Mouse (Mus musculus): ENCODE data around the gene Prkar2a. TPM values are rescaled to one million over a fixed set of nuclear protein-coding genes. Genes with fewer than 3 reads are reported as not detected.

Prkar2a gene
- polyA plus RNA-seq, 1 experiment from 2014 or later, result 8.2 TPM

DNA sequence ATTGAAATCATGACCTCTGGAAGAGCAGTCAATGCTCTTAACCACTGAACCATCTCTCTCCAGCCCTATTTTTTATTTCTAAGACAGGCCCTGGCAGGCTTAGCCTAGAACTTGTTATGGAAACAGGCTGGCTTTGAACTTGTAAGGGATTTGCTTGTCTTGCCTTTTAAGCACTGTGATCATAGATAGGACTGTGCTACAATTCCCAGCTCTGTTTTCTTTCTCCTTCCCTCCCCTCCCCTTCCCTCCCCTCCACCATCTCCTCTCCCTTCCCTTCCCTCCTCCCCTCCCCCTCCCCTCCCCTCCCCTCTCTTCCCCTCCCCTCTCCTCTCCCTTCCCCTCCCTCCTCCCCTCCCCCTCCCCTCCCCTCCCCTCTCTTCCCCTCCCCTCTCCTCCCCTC, 13.4 kb downstream of the Prkar2a start:
- H3K4me1 ChIP-seq (ENCODE audit: insufficient read depth), result peaks cover 8% of the 10 kb centered on the region
- no peak for TF ChIP-seq CTCF (IDR thresholded peaks at IDR 0.05; ENCODE audit: low read depth)
- TF ChIP-seq EP300 (IDR thresholded peaks at IDR 0.05; ENCODE audit: low read depth), result no peak
- no peak overlapping the region for H3K4me3 ChIP-seq (ENCODE audit: low read depth, low read length)
- no peak for ATAC-seq
- no peaks in the 10 kb centered on the region for H3K27me3 ChIP-seq (ENCODE audit: insufficient read depth, low read length)
- no peak overlapping the region for H3K27ac ChIP-seq (ENCODE audit: low read depth)
- DNase-seq, result no peak
- no peaks in the 10 kb centered on the region for H3K9me3 ChIP-seq (ENCODE audit: low read length)
- no peaks in the 10 kb centered on the region; the same call in 1 of the 2 replicates for H3K36me3 ChIP-seq (replicated peaks; ENCODE audit: insufficient read depth, low read length)
- no peak overlapping the region for H3K4me2 ChIP-seq (ENCODE audit: low read depth, low read length)
- H3K9ac ChIP-seq (replicated peaks), result no peak overlapping the region

DNA sequence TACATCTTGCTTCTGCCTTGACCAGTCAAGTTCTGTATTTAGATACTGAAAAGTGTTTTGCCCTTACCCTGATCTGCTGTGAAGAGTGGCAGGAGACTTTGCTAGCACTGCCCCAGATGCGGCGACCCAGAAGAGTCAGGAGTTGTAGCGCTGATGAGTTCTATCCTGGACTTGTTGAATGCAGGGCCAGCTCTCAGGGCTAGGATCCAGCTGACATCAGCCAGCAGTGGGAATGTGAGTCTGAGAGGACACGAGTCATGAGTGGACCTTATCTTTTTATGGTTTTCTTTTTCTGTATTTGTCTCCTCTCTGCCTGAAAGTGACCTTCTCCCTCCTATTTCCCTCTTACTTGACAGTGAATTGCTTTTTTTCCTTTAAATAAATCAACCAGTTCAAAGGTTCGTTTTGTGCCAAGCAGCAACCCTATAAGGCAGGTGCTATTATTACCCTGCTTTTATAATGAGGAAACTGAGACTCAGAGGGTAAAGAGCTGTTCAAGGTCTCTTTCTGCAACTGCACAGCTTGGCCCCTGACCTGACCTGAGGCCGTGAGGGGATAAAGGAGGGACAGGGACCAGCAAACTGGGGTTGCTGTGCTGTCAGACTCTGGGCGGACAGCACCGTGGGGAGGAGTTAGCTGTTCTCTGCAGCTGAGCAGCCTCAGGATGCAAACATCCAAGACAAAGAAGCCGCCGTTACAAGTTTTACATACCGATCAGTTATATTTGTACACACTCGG, 14.4 kb downstream of the Prkar2a start:
- no peaks in the 10 kb centered on the region; the same call in 1 of the 2 replicates for H3K36me3 ChIP-seq (replicated peaks; ENCODE audit: insufficient read depth, low read length)
- DNase-seq (no peak), ATAC-seq (no peak)
- peaks cover 11% of the 10 kb centered on the region for H3K4me1 ChIP-seq (ENCODE audit: insufficient read depth)
- H3K4me3 ChIP-seq (ENCODE audit: low read depth, low read length), result no peak overlapping the region
- no peak overlapping the region for H3K4me2 ChIP-seq (ENCODE audit: low read depth, low read length)
- H3K27me3 ChIP-seq (ENCODE audit: insufficient read depth, low read length), result no peaks in the 10 kb centered on the region
- no peak overlapping the region for H3K27ac ChIP-seq (ENCODE audit: low read depth)
- H3K9ac ChIP-seq (replicated peaks), result no peak overlapping the region
- H3K9me3 ChIP-seq (ENCODE audit: low read length), result no peaks in the 10 kb centered on the region
- TF ChIP-seq EP300 (IDR thresholded peaks at IDR 0.05; ENCODE audit: low read depth) (no peak), CTCF (IDR thresholded peaks at IDR 0.05; ENCODE audit: low read depth) (no peak)
- 60% methylated on average over 12 of the region's 12 CpGs for WGBS (ENCODE audit: insufficient replicate concordance)

DNA sequence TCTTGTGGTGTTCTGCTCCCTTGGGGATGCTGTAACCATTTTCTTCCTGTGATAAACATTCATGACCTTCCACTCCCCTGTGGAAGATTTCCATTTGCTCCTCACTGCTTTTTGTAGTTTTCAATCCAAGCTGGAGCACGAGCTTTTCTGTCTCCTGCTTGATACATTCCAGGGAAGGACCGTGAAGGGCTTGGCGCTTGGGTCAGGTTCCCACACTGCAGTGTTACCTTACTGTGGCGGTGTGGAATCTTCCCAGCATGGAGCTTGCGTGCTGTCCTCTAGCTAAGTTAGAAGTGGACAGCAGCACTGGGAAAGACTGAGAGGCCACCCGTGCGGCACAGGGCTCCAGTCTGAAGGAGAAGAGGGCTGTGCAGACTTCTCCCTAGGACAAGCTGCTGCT, 15.5 kb downstream of the Prkar2a start:
- 78% methylated on average over 7 of the region's 7 CpGs for WGBS (ENCODE audit: insufficient replicate concordance)
- Histone ChIP-seq H3K4me1 (ENCODE audit: insufficient read depth) (peaks cover 11% of the 10 kb centered on the region), H3K27ac (ENCODE audit: low read depth) (no peak overlapping the region), H3K4me2 (ENCODE audit: low read depth, low read length) (no peak overlapping the region), H3K27me3 (ENCODE audit: insufficient read depth, low read length) (no peaks in the 10 kb centered on the region), H3K4me3 (ENCODE audit: low read depth, low read length) (no peak overlapping the region), H3K9me3 (ENCODE audit: low read length) (no peaks in the 10 kb centered on the region), H3K36me3 (replicated peaks; ENCODE audit: insufficient read depth, low read length) (no peaks in the 10 kb centered on the region; the same call in 1 of the 2 replicates), H3K9ac (replicated peaks) (no peak overlapping the region)
- TF ChIP-seq CTCF (IDR thresholded peaks at IDR 0.05; ENCODE audit: low read depth) (no peak), EP300 (IDR thresholded peaks at IDR 0.05; ENCODE audit: low read depth) (no peak)
- ATAC-seq, result no peak
- no peak for DNase-seq

DNA sequence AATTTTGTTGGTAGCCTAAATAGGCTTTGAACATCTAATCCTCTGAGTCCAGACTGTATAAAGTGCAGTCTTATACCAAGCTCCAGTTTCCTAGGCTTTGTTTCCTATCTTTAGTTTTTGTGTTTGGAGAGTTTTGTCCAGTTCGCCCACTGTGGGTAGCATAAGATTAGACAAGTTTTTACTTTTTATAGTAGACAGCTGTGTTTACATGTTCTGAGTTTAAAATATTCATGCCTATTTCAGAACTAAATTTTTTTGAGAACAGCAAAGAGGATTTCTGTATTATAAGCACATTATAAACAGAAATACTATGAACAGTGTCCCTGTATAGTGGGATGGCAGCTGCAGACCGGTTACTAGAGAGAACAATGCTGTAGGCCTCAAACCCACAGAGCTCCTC, 18.1 kb downstream of the Prkar2a start:
- no peak for ATAC-seq
- TF ChIP-seq CTCF (IDR thresholded peaks at IDR 0.05; ENCODE audit: low read depth) (no peak), EP300 (IDR thresholded peaks at IDR 0.05; ENCODE audit: low read depth) (no peak)
- 74% methylated on average over 2 of the region's 2 CpGs for WGBS (ENCODE audit: insufficient replicate concordance)

DNA sequence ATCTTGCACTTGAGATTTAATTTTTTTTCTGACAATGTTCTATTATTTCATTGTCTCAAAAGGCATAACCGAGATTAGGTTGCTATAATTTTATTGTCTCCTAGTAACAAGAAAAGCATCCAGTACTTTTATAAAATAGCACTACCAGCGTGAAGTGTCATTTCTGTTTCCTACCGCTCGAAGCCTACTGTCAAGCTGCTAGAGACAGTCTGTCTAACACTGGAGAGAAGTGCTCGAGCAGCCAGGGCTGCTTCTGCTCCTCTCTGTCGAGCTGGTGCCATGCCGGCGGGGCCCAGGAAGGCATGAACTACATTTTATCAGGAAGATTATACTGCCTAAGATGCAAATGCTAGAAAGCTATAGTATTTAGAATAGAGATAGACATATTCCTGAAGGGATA, 19.7 kb downstream of the Prkar2a start:
- no peaks in the 10 kb centered on the region for H3K9me3 ChIP-seq (ENCODE audit: low read length)
- 85% methylated on average over 8 of the region's 8 CpGs for WGBS (ENCODE audit: insufficient replicate concordance)

More for the DNA sequence above, 18.1 kb downstream of the Prkar2a start:
- H3K9me3 ChIP-seq (ENCODE audit: low read length), result no peaks in the 10 kb centered on the region
- no peak for DNase-seq
- no peak overlapping the region for H3K9ac ChIP-seq (replicated peaks)
- no peaks in the 10 kb centered on the region for H3K36me3 ChIP-seq (replicated peaks; ENCODE audit: insufficient read depth, low read length)
- no peaks in the 10 kb centered on the region for H3K27me3 ChIP-seq (ENCODE audit: insufficient read depth, low read length)
- H3K4me1 ChIP-seq (ENCODE audit: insufficient read depth), result peaks cover 11% of the 10 kb centered on the region
- no peak overlapping the region for H3K4me3 ChIP-seq (ENCODE audit: low read depth, low read length)
- H3K4me2 ChIP-seq (ENCODE audit: low read depth, low read length), result no peak overlapping the region
- H3K27ac ChIP-seq (ENCODE audit: low read depth), result no peak overlapping the region

DNA sequence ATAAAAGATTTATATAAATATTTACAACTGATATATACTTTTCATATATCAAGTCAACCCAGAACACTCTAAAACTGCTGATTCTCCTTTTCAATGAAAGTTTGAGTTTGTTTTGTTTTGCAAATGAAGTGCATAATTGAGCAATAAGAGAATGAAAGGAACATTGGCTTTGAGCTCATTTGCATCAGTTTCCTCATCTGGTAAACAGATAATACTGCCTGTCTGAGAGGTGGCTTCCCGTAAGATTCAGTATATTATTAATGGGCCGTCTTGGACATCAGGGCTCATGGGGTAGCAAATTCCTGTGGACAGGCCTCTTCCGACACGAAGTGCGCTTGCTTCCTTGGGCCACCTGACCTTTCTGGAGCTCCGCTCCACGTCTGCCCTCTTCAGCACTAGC, 21.7 kb downstream of the Prkar2a start:
- WGBS (ENCODE audit: insufficient replicate concordance), result 84% methylated on average over 7 of the region's 7 CpGs
- DNase-seq, result no peak
- Histone ChIP-seq H3K4me2 (ENCODE audit: low read depth, low read length) (no peak overlapping the region), H3K4me1 (ENCODE audit: insufficient read depth) (0 out of 2 replicates have a peak, but pooled peaks cover 3% of the 10 kb centered on the region), H3K4me3 (ENCODE audit: low read depth, low read length) (no peak overlapping the region), H3K9ac (replicated peaks) (no peak overlapping the region), H3K9me3 (ENCODE audit: low read length) (no peaks in the 10 kb centered on the region), H3K36me3 (replicated peaks; ENCODE audit: insufficient read depth, low read length) (no peaks in the 10 kb centered on the region), H3K27ac (ENCODE audit: low read depth) (no peak overlapping the region), H3K27me3 (ENCODE audit: insufficient read depth, low read length) (no peaks in the 10 kb centered on the region)
- ATAC-seq, result no peak
- TF ChIP-seq EP300 (IDR thresholded peaks at IDR 0.05; ENCODE audit: low read depth) (no peak), CTCF (IDR thresholded peaks at IDR 0.05; ENCODE audit: low read depth) (no peak)

More for the DNA sequence above, 19.7 kb downstream of the Prkar2a start:
- Histone ChIP-seq H3K36me3 (replicated peaks; ENCODE audit: insufficient read depth, low read length) (no peaks in the 10 kb centered on the region), H3K4me1 (ENCODE audit: insufficient read depth) (peaks cover 8% of the 10 kb centered on the region), H3K9ac (replicated peaks) (no peak overlapping the region), H3K4me2 (ENCODE audit: low read depth, low read length) (no peak overlapping the region), H3K4me3 (ENCODE audit: low read depth, low read length) (no peak overlapping the region), H3K27ac (ENCODE audit: low read depth) (no peak overlapping the region), H3K27me3 (ENCODE audit: insufficient read depth, low read length) (no peaks in the 10 kb centered on the region)
- no peak for ATAC-seq
- TF ChIP-seq EP300 (IDR thresholded peaks at IDR 0.05; ENCODE audit: low read depth) (no peak), CTCF (IDR thresholded peaks at IDR 0.05; ENCODE audit: low read depth) (no peak)
- no peak for DNase-seq

Measured in liver, postnatal 0 days (tissue).